Mouse (Mus musculus) forebrain, embryonic 15.5 days (tissue): ENCODE measurements around the gene St6galnac6. TPM values are rescaled to one million over a fixed set of nuclear protein-coding genes. Genes with fewer than 3 reads are reported as not detected.

Experiments used
- ATAC-seq: fragments of 200-750 bp; cut with Nextera tagmentation; replicated peaks from 2 replicates; pipeline ENCODE4 v1.8.0; 2017; ENCODE audit warnings: mild to moderate bottlenecking, moderate TSS enrichment, moderate library complexity
- H3K27ac ChIP-seq: fragments of 300-500 bp; sonication (generic); replicated peaks from 2 replicates; pipeline ENCODE4 v1.5.1; 2015; ENCODE audit warnings: mild to moderate bottlenecking, inconsistent platforms
- H3K27me3 ChIP-seq: fragments of 300-500 bp; sonication (generic); 2 replicates; pipeline ENCODE4 v1.6.1; 2015; ENCODE audit warnings: inconsistent platforms
- H3K36me3 ChIP-seq: fragments of 300-500 bp; sonication (generic); 2 replicates; pipeline ENCODE4 v1.6.1; 2015; ENCODE audit warnings: mild to moderate bottlenecking, inconsistent platforms
- H3K4me1 ChIP-seq: fragments of 300-500 bp; sonication (generic); 2 replicates; pipeline ENCODE4 v1.6.1; 2015; ENCODE audit warnings: inconsistent platforms
- H3K4me2 ChIP-seq: fragments of 300-500 bp; sonication (generic); replicated peaks from 2 replicates; pipeline ENCODE4 v1.6.1; 2015; ENCODE audit warnings: mild to moderate bottlenecking, inconsistent platforms
- H3K4me3 ChIP-seq: fragments of 300-500 bp; sonication (generic); 2 replicates; pipeline ENCODE4 v1.5.1; 2015; ENCODE audit warnings: mild to moderate bottlenecking, inconsistent platforms
- H3K9ac ChIP-seq: fragments of 300-500 bp; sonication (generic); replicated peaks from 2 replicates; pipeline ENCODE4 v1.6.1; 2015; ENCODE audit warnings: mild to moderate bottlenecking, inconsistent platforms
- H3K9me3 ChIP-seq: fragments of 300-500 bp; sonication (generic); 2 replicates; pipeline ENCODE4 v1.6.1; 2016; ENCODE audit warnings: inconsistent platforms
- WGBS: fragments of 180-500 bp; shearing (Covaris S2); methylation state at CpG from one replicate; pipeline ENCODE4 v1.1.7; 2015; ENCODE audit warnings: mixed read lengths; 5-methylcytosine and 5-hydroxymethylcytosine counted together
- polyA plus RNA-seq: library from polyadenylated mRNA; unstranded; fragments of >200 nt; fragmentation: Nextera tagmentation; extraction: Ambion mirVana; gene quantifications from 2 replicates; pipeline ENCODE4 v1.2.1, GENCODE M21; 2015

The St6galnac6 gene
- polyA plus RNA-seq, 1 experiment from 2014 or later: 19.3 TPM

- peak overlapping the region; percentile 82 for H3K4me3 ChIP-seq
- H3K9me3 ChIP-seq: no peaks in the 10 kb centered on the region
- peak; percentile 55 for ATAC-seq
- 7% methylated on average over 34 of the region's 34 CpGs for WGBS
- H3K4me1 ChIP-seq: peaks cover 31% of the 10 kb centered on the region
- peak overlapping the region; percentile 79 for H3K9ac ChIP-seq
- H3K4me2 ChIP-seq: peak overlapping the region; percentile 93
- H3K36me3 ChIP-seq: no peaks in the 10 kb centered on the region
- H3K27me3 ChIP-seq: no peaks in the 10 kb centered on the region
- H3K27ac ChIP-seq: no peak overlapping the region
Measured at GRCm38 (mm10) chr2:32607262-32607947, 7.9 kb downstream of the St6galnac6 start.

- Histone ChIP-seq H3K9me3 (no peaks in the 10 kb centered on the region), H3K27ac (no peak overlapping the region), H3K36me3 (no peaks in the 10 kb centered on the region), H3K4me1 (peaks cover 27% of the 10 kb centered on the region), H3K4me2 (peak overlapping the region; percentile 93), H3K9ac (no peak overlapping the region), H3K4me3 (peak overlapping the region; percentile 82), H3K27me3 (no peaks in the 10 kb centered on the region)
- WGBS: 10% methylated on average over 25 of the region's 25 CpGs
- 0 out of 2 replicates have a peak, but pooled peaks have one; percentile 18 for ATAC-seq
Measured at GRCm38 (mm10) chr2:32608141-32608777, 8.8 kb downstream of the St6galnac6 start.

- Histone ChIP-seq H3K27me3 (no peaks in the 10 kb centered on the region), H3K4me3 (peak overlapping the region; percentile 82), H3K4me2 (peak overlapping the region; percentile 93), H3K4me1 (peaks cover 27% of the 10 kb centered on the region), H3K36me3 (no peaks in the 10 kb centered on the region), H3K9me3 (no peaks in the 10 kb centered on the region), H3K27ac (no peak overlapping the region), H3K9ac (no peak overlapping the region)
- WGBS: 50% methylated on average over 18 of the region's 18 CpGs
- no peak for ATAC-seq
Measured at GRCm38 (mm10) chr2:32608778-32609435, 9.4 kb downstream of the St6galnac6 start.

GRCm38 (mm10) chr2:32610610-32611229 lies 11.2 kb downstream of the St6galnac6 start:
- no peaks in the 10 kb centered on the region for H3K27me3 ChIP-seq
- peak overlapping the region; percentile 37 for H3K4me3 ChIP-seq
- H3K4me1 ChIP-seq: peaks cover 27% of the 10 kb centered on the region
- H3K9me3 ChIP-seq: no peaks in the 10 kb centered on the region
- H3K27ac ChIP-seq: no peak overlapping the region
- H3K36me3 ChIP-seq: no peaks in the 10 kb centered on the region
- no peak overlapping the region for H3K9ac ChIP-seq
- ATAC-seq: no peak
- 15% methylated on average over 23 of the region's 23 CpGs for WGBS
- peak overlapping the region; percentile 42 for H3K4me2 ChIP-seq

- Histone ChIP-seq H3K9me3 (no peaks in the 10 kb centered on the region), H3K36me3 (no peaks in the 10 kb centered on the region), H3K9ac (no peak overlapping the region), H3K4me2 (no peak overlapping the region), H3K27ac (no peak overlapping the region), H3K4me3 (no peak overlapping the region), H3K27me3 (no peaks in the 10 kb centered on the region), H3K4me1 (peaks cover 20% of the 10 kb centered on the region)
- ATAC-seq: no peak
- 76% methylated on average over 26 of the region's 26 CpGs for WGBS
Measured at GRCm38 (mm10) chr2:32612274-32612673, 12.8 kb downstream of the St6galnac6 start.

- H3K4me1 ChIP-seq: 0 out of 2 replicates have a peak, but pooled peaks cover 9% of the 10 kb centered on the region
- no peaks in the 10 kb centered on the region for H3K36me3 ChIP-seq
- WGBS: 91% methylated on average over 1 of the region's 1 CpGs
- no peak overlapping the region for H3K4me2 ChIP-seq
- H3K27ac ChIP-seq: no peak overlapping the region
- no peaks in the 10 kb centered on the region for H3K27me3 ChIP-seq
- no peak for ATAC-seq
- no peak overlapping the region for H3K9ac ChIP-seq
- no peaks in the 10 kb centered on the region for H3K9me3 ChIP-seq
- H3K4me3 ChIP-seq: no peak overlapping the region
Measured at GRCm38 (mm10) chr2:32617109-32617508, 17.6 kb downstream of the St6galnac6 start.

- Histone ChIP-seq H3K4me1 (0 out of 2 replicates have a peak, but pooled peaks cover 9% of the 10 kb centered on the region), H3K4me3 (no peak overlapping the region), H3K9me3 (no peaks in the 10 kb centered on the region), H3K4me2 (no peak overlapping the region), H3K36me3 (no peaks in the 10 kb centered on the region), H3K27ac (no peak overlapping the region), H3K9ac (no peak overlapping the region), H3K27me3 (no peaks in the 10 kb centered on the region)
- 94% methylated on average over 4 of the region's 4 CpGs for WGBS
- ATAC-seq: no peak
Measured at GRCm38 (mm10) chr2:32617601-32618000, 18.1 kb downstream of the St6galnac6 start.

GRCm38 (mm10) chr2:32618051-32618450 lies 18.5 kb downstream of the St6galnac6 start:
- no peaks in the 10 kb centered on the region for H3K9me3 ChIP-seq
- 0 out of 2 replicates have a peak, but pooled peaks cover 9% of the 10 kb centered on the region for H3K4me1 ChIP-seq
- no peak overlapping the region for H3K9ac ChIP-seq
- ATAC-seq: no peak
- no peaks in the 10 kb centered on the region for H3K27me3 ChIP-seq
- no peak overlapping the region for H3K27ac ChIP-seq
- 73% methylated on average over 9 of the region's 9 CpGs for WGBS
- H3K4me3 ChIP-seq: no peak overlapping the region
- no peak overlapping the region for H3K4me2 ChIP-seq
- no peaks in the 10 kb centered on the region for H3K36me3 ChIP-seq

GRCm38 (mm10) chr2:32620682-32621516 lies 21.4 kb downstream of the St6galnac6 start:
- WGBS: 38% methylated on average over 4 of the region's 4 CpGs
- Histone ChIP-seq H3K4me2 (no peak overlapping the region), H3K27me3 (no peaks in the 10 kb centered on the region), H3K9me3 (no peaks in the 10 kb centered on the region), H3K36me3 (no peaks in the 10 kb centered on the region), H3K9ac (no peak overlapping the region), H3K27ac (no peak overlapping the region), H3K4me1 (peaks cover 23% of the 10 kb centered on the region), H3K4me3 (no peak overlapping the region)
- ATAC-seq: no peak

- no peak within 1 kb of the TSS for H3K4me3 ChIP-seq
Measured at GRCm38 (mm10) chr2:32621517-32621859, 22.0 kb downstream of the St6galnac6 start, which contains the start of gene Ak1. TSS of gene Ak1 (plus strand) at chr2:32621758.

GRCm38 (mm10) chr2:32624111-32624748 lies 24.7 kb downstream of the St6galnac6 start:
- Histone ChIP-seq H3K9me3 (no peaks in the 10 kb centered on the region), H3K9ac (no peak overlapping the region), H3K27me3 (no peaks in the 10 kb centered on the region), H3K4me1 (peaks cover 51% of the 10 kb centered on the region), H3K4me2 (no peak overlapping the region), H3K27ac (no peak overlapping the region), H3K36me3 (no peaks in the 10 kb centered on the region), H3K4me3 (no peak overlapping the region)
- 83% methylated on average over 5 of the region's 5 CpGs for WGBS
- ATAC-seq: no peak

More at GRCm38 (mm10) chr2:32621517-32621859, 22.0 kb downstream of the St6galnac6 start, which contains the start of gene Ak1:
- Histone ChIP-seq H3K4me2 (no peak within 1 kb of the TSS), H3K36me3 (no peaks in the 10 kb centered on the region), H3K27ac (no peak within 1 kb of the TSS), H3K27me3 (no peaks in the 10 kb centered on the region), H3K9ac (no peak within 1 kb of the TSS), H3K4me1 (peaks cover 29% of the 10 kb centered on the region), H3K9me3 (no peaks in the 10 kb centered on the region)
- WGBS: 43% methylated on average over 7 of the region's 7 CpGs
- ATAC-seq: no peak
